9 mouse cellular contexts compared by ENCODE assay signal in the genomic region with DNA sequence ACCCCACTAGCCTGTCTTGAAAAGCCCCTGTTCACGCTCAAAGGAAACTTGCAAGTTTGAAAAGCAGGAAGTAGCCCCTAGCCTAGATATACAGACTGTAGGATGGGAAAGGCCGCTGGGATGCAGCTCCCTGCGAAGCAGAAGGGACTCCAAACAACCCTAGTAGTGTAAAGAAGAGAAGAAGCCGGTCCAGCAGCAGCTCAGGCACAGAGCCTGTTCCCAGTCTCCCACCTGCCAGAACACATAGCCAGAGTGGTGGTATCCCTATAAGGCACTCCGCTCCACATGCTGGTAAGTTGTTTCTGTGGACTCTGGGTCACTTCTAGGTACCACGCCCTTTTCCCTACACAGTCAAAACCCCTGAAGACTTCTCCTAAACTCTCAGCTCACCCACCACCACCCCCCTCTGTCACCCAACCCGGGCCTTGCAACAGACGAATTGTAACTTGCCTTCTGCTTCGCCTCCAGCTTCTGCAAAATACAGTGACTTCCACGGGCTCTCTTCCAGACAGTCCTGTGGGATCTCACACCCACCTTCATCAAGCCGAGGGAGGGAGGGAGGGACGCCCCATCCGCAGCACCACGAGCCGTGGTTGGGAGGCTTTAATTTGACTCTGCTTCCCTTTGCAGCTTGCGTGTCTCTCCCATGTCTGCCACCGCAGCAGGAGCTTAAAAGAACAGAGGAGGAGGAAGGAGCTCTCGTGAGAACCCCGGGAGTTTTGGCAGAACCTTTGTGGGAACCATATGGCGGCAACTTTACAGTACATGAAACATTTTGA.
DNase-seq lines count a peak whose midpoint lies in the region; ATAC-seq lines count a peak whose summit lies in the region.
"Had no signal": no experiment of that assay in that cellular context is flagged by ENCODE, and none has a peak within 500 bp of the region (broad histone marks: within the 10 kb centered on the region; RNA-seq: fewer than 3 reads in every experiment).

No protein-coding gene starts in this region.

- H3K4me1 ChIP-seq in forebrain, embryonic 12.5 days: peaks cover 9% of the 10 kb centered on the region
- H3K4me1 ChIP-seq in forebrain, embryonic 10.5 days: peaks cover 10% of the 10 kb centered on the region
- H3K4me1 ChIP-seq in lung, embryonic 15.5 days: no peaks in the 10 kb centered on the region
- no peaks in the 10 kb centered on the region for H3K4me1 ChIP-seq in stomach, embryonic 15.5 days
- H3K4me1 ChIP-seq: embryonic facial prominence, embryonic 12.5 days had no signal

- no peak overlapping the region for H3K27ac ChIP-seq in forebrain, embryonic 12.5 days
- H3K27ac ChIP-seq in forebrain, embryonic 10.5 days: no peak overlapping the region
- no peak overlapping the region for H3K27ac ChIP-seq in lung, embryonic 15.5 days
- H3K27ac ChIP-seq in stomach, embryonic 15.5 days: no peak overlapping the region
- H3K27ac ChIP-seq: embryonic facial prominence, embryonic 12.5 days had no signal

- H3K36me3 ChIP-seq in forebrain, embryonic 12.5 days (replicated peaks): no peaks in the 10 kb centered on the region
- H3K36me3 ChIP-seq in forebrain, embryonic 10.5 days (replicated peaks): no peaks in the 10 kb centered on the region
- H3K36me3 ChIP-seq in lung, embryonic 15.5 days: no peaks in the 10 kb centered on the region
- no peaks in the 10 kb centered on the region for H3K36me3 ChIP-seq in stomach, embryonic 15.5 days
- H3K36me3 ChIP-seq: embryonic facial prominence, embryonic 12.5 days had no signal

- no peak overlapping the region for H3K9ac ChIP-seq in forebrain, embryonic 12.5 days
- H3K9ac ChIP-seq in lung, embryonic 15.5 days: no peak overlapping the region
- H3K9ac ChIP-seq in stomach, embryonic 15.5 days: no peak overlapping the region
- H3K9ac ChIP-seq: embryonic facial prominence, embryonic 12.5 days had no signal

- H3K4me2 ChIP-seq in forebrain, embryonic 12.5 days: no peak overlapping the region
- peak overlapping the region; percentile 13; the same call in 1 of the 2 replicates for H3K4me2 ChIP-seq in lung, embryonic 15.5 days
- peak overlapping the region; percentile 22 for H3K4me2 ChIP-seq in stomach, embryonic 15.5 days
- H3K4me2 ChIP-seq: embryonic facial prominence, embryonic 12.5 days had no signal

- ATAC-seq in forebrain, embryonic 12.5 days (ENCODE audit: low FRiP score): 0 out of 2 replicates have a peak, but pooled peaks have one; percentile 30
- no peak for ATAC-seq in lung, embryonic 15.5 days (ENCODE audit: borderline replicate concordance, extremely low read depth, low FRiP score, low TSS enrichment)
- ATAC-seq in stomach, embryonic 15.5 days (ENCODE audit: insufficient read depth, low FRiP score, low read depth): no peak
- no peak for ATAC-seq in erythroid progenitor cell, adult 5-6 weeks (replicated peaks; ENCODE audit: low FRiP score, poor library complexity, severe bottlenecking)

- H3K4me3 ChIP-seq in forebrain, embryonic 12.5 days (replicated peaks): no peak overlapping the region
- no peak overlapping the region for H3K4me3 ChIP-seq in forebrain, embryonic 10.5 days
- H3K4me3 ChIP-seq in lung, embryonic 15.5 days: no peak overlapping the region
- H3K4me3 ChIP-seq in stomach, embryonic 15.5 days (replicated peaks): no peak overlapping the region
- H3K4me3 ChIP-seq: embryonic facial prominence, embryonic 12.5 days had no signal

- H3K27me3 ChIP-seq in forebrain, embryonic 12.5 days: no peaks in the 10 kb centered on the region; the same call in 1 of the 2 replicates
- H3K27me3 ChIP-seq in forebrain, embryonic 10.5 days (ENCODE audit: poor library complexity, severe bottlenecking): no peaks in the 10 kb centered on the region
- no peaks in the 10 kb centered on the region for H3K27me3 ChIP-seq in lung, embryonic 15.5 days
- no peaks in the 10 kb centered on the region for H3K27me3 ChIP-seq in stomach, embryonic 15.5 days (replicated peaks)
- H3K27me3 ChIP-seq: embryonic facial prominence, embryonic 12.5 days had no signal

- DNase-seq in forebrain, embryonic 10.5 days (ENCODE audit: extremely low spot score, low spot score): no peak
- no peak for DNase-seq in lung, postnatal 14 days
- peak; percentile 54 to 63 for DNase-seq in layer of hippocampus, postnatal 36 days
- no peak for DNase-seq in testis, postnatal 10 days (ENCODE audit: low spot score)

- H3K9me3 ChIP-seq in forebrain, embryonic 12.5 days: no peaks in the 10 kb centered on the region
- no peaks in the 10 kb centered on the region for H3K9me3 ChIP-seq in forebrain, embryonic 10.5 days
- H3K9me3 ChIP-seq in lung, embryonic 15.5 days: no peaks in the 10 kb centered on the region
- no peaks in the 10 kb centered on the region for H3K9me3 ChIP-seq in stomach, embryonic 15.5 days
- H3K9me3 ChIP-seq: embryonic facial prominence, embryonic 12.5 days had no signal

- WGBS in forebrain, embryonic 12.5 days: 77% methylated on average over 20 of the region's 20 CpGs
- WGBS in forebrain, embryonic 10.5 days: 79% methylated on average over 20 of the region's 20 CpGs
- WGBS in lung, embryonic 15.5 days: 45% methylated on average over 20 of the region's 20 CpGs
- WGBS in stomach, embryonic 15.5 days: 39% methylated on average over 20 of the region's 20 CpGs

Comparison
In these comparisons a context has a peak if more than half of its experiments do, and no peak if none do; other contexts are left out.
1. DNase-seq: peak in layer of hippocampus, postnatal 36 days (2 of 2); none in forebrain, embryonic 10.5 days (single experiment), lung, postnatal 14 days (single experiment) and testis, postnatal 10 days (single experiment).